Mouse (Mus musculus) frontal cortex, postnatal 14 days (tissue): Measurements from ENCODE around the gene Olfr1249.
"Not testable (repeated sequence)": the region's sequence is repeated elsewhere in the genome, so short reads cannot be mapped to it uniquely, and the experiment has no call there.

ENCODE experiments used
- DNase-seq, 2 experiments: peaks; one replicate each; pipeline ENCODE4 v3.0.0; 2022; ENCODE audit warnings: low spot score in 2 of 2

Olfr1249 gene

DNA sequence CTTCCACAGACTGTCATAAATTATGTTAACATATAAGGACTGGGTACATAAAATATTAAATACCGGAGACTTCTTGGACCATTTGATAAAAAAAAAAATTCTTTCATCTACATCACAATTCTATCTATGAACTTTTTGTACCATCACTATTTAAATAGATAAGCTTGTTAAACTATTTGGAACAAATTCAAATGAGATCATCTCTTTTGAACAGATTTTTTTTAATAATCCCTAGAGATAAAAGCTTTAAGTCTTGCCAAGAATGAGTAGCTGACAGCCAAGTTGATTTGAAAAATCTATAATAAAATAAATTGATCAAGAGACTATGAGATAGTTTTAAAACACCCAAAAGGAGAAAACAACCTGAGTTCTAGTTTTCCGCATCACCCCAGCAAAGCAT lies at the start of gene Olfr1249:
Gene Olfr1249 (minus strand): TSS at position 101 of the 400 bp plus-strand sequence.
- DNase-seq, result no peak

DNA sequence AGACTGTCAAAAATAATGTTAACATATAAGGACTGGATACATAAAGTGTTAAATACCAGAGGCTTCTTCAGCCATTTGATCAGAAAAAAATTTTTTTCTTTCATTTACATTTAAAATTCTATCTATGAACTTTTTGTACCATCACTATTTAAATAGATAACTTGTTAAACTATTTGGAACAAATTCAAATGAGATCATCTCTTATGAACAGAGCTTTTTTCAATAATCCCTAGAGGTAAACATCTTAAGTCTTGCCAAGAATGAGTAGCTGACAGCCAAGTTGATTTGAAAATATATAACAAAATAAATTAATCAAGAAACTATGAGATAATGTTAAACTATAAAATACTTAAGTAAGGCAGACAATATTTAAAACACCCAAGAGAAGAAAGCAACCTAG lies 37.1 kb upstream of the Olfr1249 start, which contains the start of gene Olfr1251:
Gene Olfr1251 (minus strand): TSS at position 101 of the 400 bp plus-strand sequence.
- no peak for DNase-seq

- DNase-seq, result no peak
Observed at GRCm38 (mm10) chr2:89661367-89661766, 26.6 kb upstream of the Olfr1249 start, which contains the start of gene Olfr1250. TSS of gene Olfr1250 (minus strand) at chr2:89661467.

- not testable (repeated sequence) for DNase-seq
Observed at GRCm38 (mm10) chr2:89618145-89618544, 16.6 kb downstream of the Olfr1249 start, which contains the start of gene Olfr1248. TSS of gene Olfr1248 (minus strand) at chr2:89618245.

DNA sequence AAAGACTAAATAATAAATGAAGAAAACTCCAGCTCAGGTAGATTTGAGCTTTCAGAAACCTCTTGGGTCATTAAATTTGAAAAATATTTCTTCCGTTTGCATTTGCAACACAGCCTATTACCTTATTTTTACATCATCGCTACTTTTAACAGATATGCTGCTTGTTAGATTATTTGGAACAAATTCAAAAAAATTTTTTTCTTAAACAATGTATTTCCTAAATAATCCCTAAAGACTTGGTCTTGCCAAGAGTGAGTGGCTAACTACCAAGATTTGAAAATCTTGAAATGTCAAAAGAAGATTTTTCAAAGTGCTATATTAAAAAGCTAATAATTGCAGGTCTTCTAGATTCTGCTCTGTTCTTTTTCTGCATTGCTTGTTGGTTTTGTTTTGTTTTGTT lies 20.8 kb downstream of the Olfr1249 start, which contains the start of gene Olfr1247:
Gene Olfr1247 (minus strand): TSS at position 101 of the 400 bp plus-strand sequence.
- DNase-seq, result no peak

GRCm38 (mm10) chr2:89593057-89593456 lies 41.7 kb downstream of the Olfr1249 start, which contains the start of gene Olfr1246:
TSS of gene Olfr1246 (minus strand) at chr2:89593157.
- DNase-seq, result no peak
